Mouse (Mus musculus): ENCODE measurements around the gene Fam69b. TPM values are rescaled to one million over a fixed set of nuclear protein-coding genes. Genes with fewer than 3 reads are reported as not detected.

Fam69b gene
- total RNA-seq, 2 experiments from 2014 or later, result 71.3 to 78.8 TPM

DNA sequence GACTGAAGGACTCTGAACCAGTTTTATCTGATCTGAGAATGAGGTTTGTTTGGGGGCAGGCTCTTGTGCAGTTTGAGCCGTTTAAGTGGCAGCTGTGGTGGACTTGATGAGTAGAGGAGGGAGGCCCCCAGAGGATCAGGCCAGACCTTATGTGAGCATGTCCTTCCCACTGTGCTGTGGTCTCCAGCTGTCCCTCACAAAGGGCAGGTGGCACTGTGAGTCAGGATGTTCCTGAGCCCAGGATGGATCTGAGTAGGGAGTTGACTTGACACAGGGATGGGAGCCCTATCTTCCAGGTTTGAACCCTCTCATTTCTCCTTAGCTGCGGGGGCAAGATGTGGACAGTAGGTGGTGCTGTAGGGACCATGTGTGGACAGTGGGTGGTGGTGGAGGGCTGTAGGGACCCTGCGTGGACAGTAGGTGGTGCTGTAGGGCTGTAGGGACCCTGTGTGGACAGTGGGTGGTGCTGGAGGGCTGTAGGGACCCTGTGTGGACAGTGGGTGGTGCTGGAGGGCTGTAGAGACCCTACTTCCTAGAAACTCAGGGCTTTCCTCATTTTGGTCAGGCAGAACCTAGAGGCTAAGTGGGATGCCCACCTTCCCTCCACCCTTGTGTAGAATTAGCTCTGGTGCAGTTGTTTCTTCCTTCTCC, 18.5 kb downstream of the Fam69b start:
- peak in 1 of 2 experiments; percentile 60 for DNase-seq (ENCODE audit: extremely low spot score in 1 of 2, low spot score in 1 of 2)

DNA sequence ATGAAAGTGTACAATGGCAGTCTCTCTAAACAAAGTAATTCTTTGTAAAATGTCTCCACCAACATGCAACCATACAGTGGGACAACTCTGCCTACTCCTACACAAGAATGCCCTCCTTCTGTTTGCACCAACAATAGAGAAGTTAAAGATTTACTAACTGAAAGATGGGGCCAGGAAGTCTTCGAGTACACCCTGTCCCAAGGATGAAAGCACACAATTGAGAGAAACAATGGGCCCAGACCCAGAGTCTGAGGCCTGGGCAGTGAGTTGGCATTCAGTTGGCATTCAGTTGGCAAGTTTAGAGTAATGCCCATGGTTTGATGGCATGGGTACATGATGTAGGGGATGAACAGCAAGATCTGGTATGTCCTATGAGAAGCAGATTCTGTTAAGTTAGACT, 26.4 kb downstream of the Fam69b start:
- no peak for DNase-seq (ENCODE audit: extremely low spot score in 1 of 2, low spot score in 1 of 2)

DNA sequence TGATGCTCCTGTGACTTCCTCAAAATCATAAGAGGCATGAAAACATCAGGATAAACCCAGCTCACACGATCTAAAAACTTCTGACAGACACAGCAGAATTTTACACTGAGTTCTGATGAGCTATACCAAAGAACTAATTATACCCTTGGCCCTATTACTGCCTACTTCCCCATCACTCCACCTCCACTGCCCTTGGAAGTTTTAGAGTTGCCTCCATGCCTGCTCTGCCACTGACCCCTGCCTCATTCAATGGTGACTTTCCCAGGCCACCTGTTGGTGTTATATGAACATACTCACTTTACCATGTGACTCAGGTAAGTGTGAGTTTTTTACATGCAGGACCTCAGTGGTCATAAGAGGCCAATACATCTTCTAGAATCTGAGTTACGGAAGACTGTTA, 29.2 kb downstream of the Fam69b start:
- DNase-seq (ENCODE audit: extremely low spot score in 1 of 2, low spot score in 1 of 2), result no peak

DNA sequence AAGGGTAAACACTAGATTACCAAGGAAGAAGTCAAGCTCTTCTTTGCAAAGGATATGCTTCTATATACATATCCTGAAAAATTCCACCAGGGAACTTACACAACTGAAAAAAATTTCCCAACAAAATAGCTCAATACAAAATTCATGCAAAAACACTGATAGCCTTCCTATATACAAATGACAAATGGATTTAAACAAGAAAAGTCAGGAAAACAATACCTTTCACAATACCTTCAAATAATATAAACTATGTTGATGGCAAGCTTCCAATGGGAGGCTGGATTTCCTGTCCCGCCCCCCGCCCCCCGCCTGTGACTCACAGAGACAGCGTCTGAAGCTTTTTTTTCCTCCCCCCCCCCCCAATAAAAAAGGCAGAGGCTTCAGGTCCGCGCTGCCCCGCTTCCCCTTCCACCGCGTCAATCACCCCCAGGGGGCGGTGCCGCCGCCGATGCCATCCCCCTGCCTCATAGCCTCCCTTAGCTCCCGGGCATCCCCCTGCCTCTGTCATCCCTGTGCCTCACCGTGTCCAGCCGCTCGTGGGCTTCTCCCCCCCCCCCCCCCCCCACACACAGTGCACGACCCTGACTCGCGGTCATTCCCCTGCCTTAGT, 33.0 kb downstream of the Fam69b start:
- no peak for DNase-seq (ENCODE audit: extremely low spot score in 1 of 2, low spot score in 1 of 2)

DNA sequence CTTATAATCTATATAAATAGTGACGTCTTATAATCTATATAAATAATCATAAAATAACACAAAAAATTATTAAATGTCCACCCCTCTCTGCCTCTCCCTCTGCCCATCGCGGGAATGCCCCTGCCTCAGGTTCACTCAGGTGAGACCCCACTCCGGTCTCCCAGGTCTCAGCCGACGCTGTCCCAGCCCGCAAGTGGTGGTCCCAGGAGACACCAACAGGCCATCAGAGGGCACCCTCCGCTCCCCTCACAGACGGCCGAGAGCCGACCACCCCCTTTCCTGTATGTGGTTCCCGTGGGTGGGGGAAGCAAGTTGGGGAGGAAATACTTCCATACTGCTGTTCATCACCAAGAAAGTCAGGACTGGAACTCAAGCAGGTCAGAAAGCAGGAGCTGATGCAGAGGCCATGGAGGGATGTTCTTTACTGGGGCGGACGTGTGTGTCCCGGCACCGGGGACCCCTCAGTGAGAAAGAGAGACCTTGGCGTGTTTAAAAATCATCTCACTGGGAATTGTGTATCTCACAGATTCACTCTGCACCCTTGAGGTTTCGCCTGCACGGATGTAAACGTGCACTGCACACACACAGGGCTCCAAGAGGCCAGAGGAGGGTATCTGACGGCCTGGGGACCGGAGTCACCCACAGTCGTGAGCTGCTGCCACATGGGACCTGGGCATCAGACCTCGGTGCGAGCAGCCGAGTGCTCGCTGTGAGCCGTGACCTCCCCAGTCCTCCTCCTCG, 33.7 kb downstream of the Fam69b start:
- no peak for DNase-seq (ENCODE audit: extremely low spot score in 1 of 2, low spot score in 1 of 2)

DNA sequence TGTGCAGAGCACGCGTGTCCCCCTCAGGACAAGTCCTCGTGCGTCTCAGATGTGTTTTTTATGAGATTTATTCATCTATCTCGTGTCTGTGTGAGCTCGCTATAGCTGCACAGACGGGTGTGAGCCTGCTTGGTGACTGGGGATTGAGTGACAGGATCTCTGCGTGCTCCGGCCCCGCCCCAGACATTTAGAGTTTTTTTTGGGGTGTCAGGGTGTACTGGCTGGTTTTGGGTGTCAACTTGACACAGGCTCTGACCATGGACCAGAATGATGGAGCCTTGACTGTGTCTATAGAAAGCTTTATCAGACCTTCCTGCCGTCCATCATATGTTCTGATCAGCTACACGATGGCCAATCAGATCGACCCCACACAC, 34.2 kb downstream of the Fam69b start:
- no peak for DNase-seq (ENCODE audit: extremely low spot score in 1 of 2, low spot score in 1 of 2)

DNA sequence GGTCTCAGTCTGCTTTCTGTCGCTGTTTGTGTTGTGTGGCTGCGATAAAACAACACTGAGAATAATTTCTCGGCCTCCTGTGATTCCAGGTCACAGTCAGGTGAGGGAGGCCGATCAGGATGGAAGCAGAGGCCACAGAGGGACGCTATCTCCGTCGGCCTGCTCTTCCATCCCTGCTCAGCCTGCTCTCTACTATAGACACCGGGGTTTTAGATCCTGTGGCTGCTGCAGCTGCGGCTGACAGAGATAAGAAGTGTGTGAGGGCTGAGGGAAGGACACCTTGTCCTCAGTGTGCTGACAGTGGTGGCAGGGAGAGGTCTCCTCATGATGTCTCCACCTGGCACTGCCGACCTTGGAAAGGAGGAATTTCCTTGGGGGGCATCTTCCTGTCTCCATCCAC, 34.9 kb downstream of the Fam69b start:
- no peak for DNase-seq (ENCODE audit: extremely low spot score in 1 of 2, low spot score in 1 of 2)

DNA sequence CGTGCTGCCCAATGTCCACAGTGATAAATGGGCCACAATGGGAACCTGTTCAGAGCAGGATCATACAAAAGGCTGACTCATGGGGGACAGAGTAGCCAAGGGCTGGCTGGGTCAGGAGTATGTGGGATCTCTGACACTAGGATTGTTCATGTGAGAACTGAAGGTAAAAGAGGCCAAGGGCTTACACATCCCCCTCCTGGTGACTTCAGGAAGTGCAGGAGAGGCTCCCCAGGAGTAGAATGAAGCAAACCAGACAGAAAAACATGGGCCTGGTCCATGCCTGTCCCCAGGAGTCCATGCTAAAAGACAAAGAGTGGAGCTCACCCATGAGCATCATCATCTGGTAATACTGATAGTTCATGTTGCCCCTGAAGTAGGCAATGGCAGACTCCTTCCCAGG, 35.3 kb downstream of the Fam69b start:
- DNase-seq (ENCODE audit: extremely low spot score in 1 of 2, low spot score in 1 of 2), result peak in 1 of 2 experiments; percentile 42

DNA sequence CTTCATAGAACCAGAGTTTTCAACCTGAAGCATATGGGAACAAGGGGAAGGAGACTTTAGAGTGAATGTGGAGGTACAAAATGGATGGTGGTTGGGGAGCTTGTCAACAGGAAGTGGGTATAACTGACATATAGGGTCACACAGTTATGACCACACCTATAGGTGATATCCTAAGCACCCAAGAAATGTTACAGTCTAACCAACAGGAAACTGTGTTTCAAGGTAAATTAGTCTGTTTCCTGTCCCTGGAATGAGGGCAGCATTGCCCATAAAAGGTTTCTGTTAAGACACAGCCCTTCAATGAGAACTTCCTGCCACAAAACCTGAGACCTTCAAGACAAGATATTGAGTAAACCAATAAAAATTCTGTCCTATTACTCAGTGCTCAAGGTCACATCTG, 40.5 kb downstream of the Fam69b start:
- no peak for DNase-seq (ENCODE audit: extremely low spot score in 1 of 2, low spot score in 1 of 2)

DNA sequence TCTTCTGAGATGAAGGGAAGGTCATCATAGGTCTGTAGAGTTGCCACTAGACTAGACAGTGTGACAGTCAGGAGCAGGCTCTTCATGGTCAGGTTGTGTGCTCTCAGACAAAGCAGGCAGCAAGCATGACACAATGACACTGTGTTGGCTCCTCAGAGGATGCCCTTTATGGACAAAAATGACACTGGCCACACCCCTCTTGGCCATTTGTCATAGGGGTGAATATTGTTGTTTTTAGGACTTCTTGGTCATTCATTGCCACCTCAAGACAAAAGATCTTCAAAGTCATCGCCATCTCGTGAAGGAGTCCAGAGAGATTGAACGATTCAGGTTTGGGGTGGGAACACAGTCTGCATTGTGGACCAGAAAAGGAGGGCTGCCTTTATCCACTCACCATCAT, 42.9 kb downstream of the Fam69b start, which contains the start of gene Lcn4:
TSS of gene Lcn4 (minus strand) at position 101 of the 400 bp plus-strand sequence.
- DNase-seq (ENCODE audit: extremely low spot score in 1 of 2, low spot score in 1 of 2), result no peak

Small RNAs within 50 kb of the gene (microRNA-seq; reads per million reads assigned to microRNA genes)
- gene Mir126a, result 0 to 1.00 reads per million in 2 experiments
- gene Mir126b, result 0 reads per million in 2 experiments

Other genes starting within 250 kb of the Fam69b start
- gene Snapc4, start 247.8 kb upstream of the Fam69b start, total RNA-seq (2021), result 10 to 100 TPM; 43.8 to 82.5 TPM
- 100 to 1,000 TPM; 133 to 170 TPM for gene Entr1, start 239.1 kb upstream of the Fam69b start, total RNA-seq (2021)
- 10 to 100 TPM; 94.8 to 96.0 TPM for gene Pmpca, start 239.1 kb upstream of the Fam69b start, total RNA-seq (2021)
- 10 to 100 TPM; 21.7 to 24.4 TPM for gene Inpp5e, start 219.3 kb upstream of the Fam69b start, total RNA-seq (2021)
- 10 to 100 TPM; 46.4 to 48.1 TPM for gene Sec16a, start 183.2 kb upstream of the Fam69b start, total RNA-seq (2021)
- gene Notch1, start 111.8 kb upstream of the Fam69b start, total RNA-seq (2021), result 10 to 100 TPM; 31.4 to 38.0 TPM
- gene Egfl7, start 48.4 kb upstream of the Fam69b start, total RNA-seq (2021), result 10 to 100 TPM; 56.8 to 68.2 TPM
- not detected for gene Gm20532, start 41.8 kb upstream of the Fam69b start, total RNA-seq (2021)
- 1 to 10 TPM; 1.2 to 1.9 TPM for gene Agpat2, start 24.0 kb upstream of the Fam69b start, total RNA-seq (2021)
- gene Lcn4, start 42.8 kb downstream of the Fam69b start, total RNA-seq (2021), result not detected
- gene Abo, start 236.5 kb downstream of the Fam69b start, total RNA-seq (2021), result not detected

All from layer of hippocampus, postnatal 25 days (tissue).